Comparison of ENCODE assay signal across 22 mouse cellular contexts in the genomic region with DNA sequence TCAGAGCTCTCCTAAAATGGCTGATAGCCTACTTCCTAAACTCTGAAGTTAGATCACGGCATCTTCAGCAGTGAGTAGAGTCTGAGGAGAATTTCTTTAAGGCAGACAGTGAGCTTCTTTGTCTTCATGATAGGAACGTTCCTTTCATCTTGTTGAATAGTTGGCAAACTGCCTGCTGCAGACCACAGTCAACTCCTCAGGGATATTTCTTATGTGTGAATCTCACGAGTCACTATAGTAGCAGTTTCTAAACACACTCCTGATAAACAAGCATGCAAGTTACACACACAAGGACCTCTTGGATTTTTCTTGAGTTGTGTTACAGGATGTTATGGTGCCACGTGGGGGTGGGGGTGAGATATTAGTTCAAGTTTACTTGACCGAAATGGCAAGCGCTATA.
"Had no signal": no experiment of that assay in that cellular context is flagged by ENCODE, and none has a peak within 500 bp of the region (broad histone marks: within the 10 kb centered on the region; RNA-seq: fewer than 3 reads in every experiment).

No protein-coding gene starts in this region.

- H3K36me3 ChIP-seq: kidney, embryonic 15.5 days; limb, embryonic 12.5 days; limb, embryonic 15.5 days; lung, embryonic 15.5 days; midbrain, embryonic 13.5 days; neural tube, embryonic 13.5 days had no signal

- DNase-seq: kidney, adult 11 months; kidney, adult 8-10 months; kidney, postnatal 14 days; kidney, postnatal 4 days; left cerebral cortex, postnatal 4 days; liver, postnatal 0 days; lung, postnatal 10 days; lung, postnatal 4 days; retina, postnatal 1 day; right cerebral cortex, postnatal 25 days; spleen, adult 18-20 months; thymus, adult 18-20 months; thymus, postnatal 36 days had no signal

- H3K9me3 ChIP-seq: kidney, embryonic 15.5 days; limb, embryonic 12.5 days; limb, embryonic 15.5 days; lung, embryonic 15.5 days; midbrain, embryonic 13.5 days; neural tube, embryonic 13.5 days had no signal

- ATAC-seq: liver, postnatal 0 days; midbrain, embryonic 13.5 days had no signal

- H3K4me3 ChIP-seq: kidney, embryonic 15.5 days; limb, embryonic 12.5 days; limb, embryonic 15.5 days; lung, embryonic 15.5 days; midbrain, embryonic 13.5 days; myocyte; neural tube, embryonic 13.5 days had no signal

- H3K27ac ChIP-seq: kidney, embryonic 15.5 days; limb, embryonic 12.5 days; limb, embryonic 15.5 days; liver, embryonic 14.5 days; lung, embryonic 15.5 days; midbrain, embryonic 13.5 days; neural tube, embryonic 13.5 days had no signal

- H3K4me1 ChIP-seq: kidney, embryonic 15.5 days; limb, embryonic 12.5 days; limb, embryonic 15.5 days; lung, embryonic 15.5 days; midbrain, embryonic 13.5 days; neural tube, embryonic 13.5 days had no signal

- H3K4me2 ChIP-seq: kidney, embryonic 15.5 days; limb, embryonic 12.5 days; limb, embryonic 15.5 days; liver, embryonic 11.5 days; lung, embryonic 15.5 days; midbrain, embryonic 13.5 days; neural tube, embryonic 13.5 days had no signal

- H3K27me3 ChIP-seq: kidney, embryonic 15.5 days; limb, embryonic 12.5 days; limb, embryonic 15.5 days; lung, embryonic 15.5 days; midbrain, embryonic 13.5 days; neural tube, embryonic 13.5 days had no signal

- H3K9ac ChIP-seq: kidney, embryonic 15.5 days; limb, embryonic 12.5 days; limb, embryonic 15.5 days; liver, embryonic 14.5 days; liver, postnatal 0 days; lung, embryonic 15.5 days; midbrain, embryonic 13.5 days; neural tube, embryonic 13.5 days had no signal
